ENCODE assay signal across 32 mouse cellular contexts in the genomic region with DNA sequence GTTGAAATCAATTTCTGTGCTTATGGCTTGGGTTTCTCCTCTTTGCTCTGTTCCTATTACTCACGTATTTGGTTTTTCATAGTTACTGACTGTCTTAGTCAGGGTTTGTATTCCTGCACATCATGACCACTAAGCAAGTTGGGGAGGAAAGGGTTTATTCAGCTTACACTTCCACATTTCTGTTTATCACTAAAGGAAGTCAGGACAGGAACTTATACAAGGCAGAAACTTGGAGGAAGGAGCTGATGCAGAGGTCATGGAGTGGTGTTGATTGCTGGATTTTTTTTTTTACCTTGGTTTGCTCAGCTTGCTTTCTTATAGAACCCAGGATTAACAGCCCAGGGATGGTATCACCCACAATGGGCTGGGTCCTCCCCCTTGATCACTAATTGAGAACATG. TPM values are rescaled to one million over a fixed set of nuclear protein-coding genes. Genes with fewer than 3 reads are reported as not detected.
"Had no signal": no experiment of that assay in that cellular context is flagged by ENCODE, and none has a peak within 500 bp of the region (broad histone marks: within the 10 kb centered on the region; RNA-seq: fewer than 3 reads in every experiment).

No protein-coding gene starts in this region.

- H3K27ac ChIP-seq: intestine, embryonic 15.5 days; kidney, postnatal 0 days; left cerebral cortex, adult 2 months; liver, embryonic 14.5 days; midbrain, embryonic 10.5 days; midbrain, embryonic 13.5 days; neural tube, embryonic 13.5 days had no signal

- H3K36me3 ChIP-seq: intestine, embryonic 15.5 days; midbrain, embryonic 10.5 days; midbrain, embryonic 13.5 days; neural tube, embryonic 13.5 days had no signal

- H3K9ac ChIP-seq: intestine, embryonic 15.5 days; liver, embryonic 14.5 days; midbrain, embryonic 13.5 days; neural tube, embryonic 13.5 days had no signal

- H3K4me1 ChIP-seq: intestine, embryonic 15.5 days; midbrain, embryonic 10.5 days; midbrain, embryonic 13.5 days; neural tube, embryonic 13.5 days had no signal

- DNase-seq: kidney, adult 18-20 months; kidney, postnatal 25 days; layer of hippocampus, postnatal 36 days; lung, adult 2 months; lung, postnatal 14 days; lung, postnatal 4 days; thymus, adult 18-20 months; thymus, postnatal 14 days had no signal

- H3K27me3 ChIP-seq: intestine, embryonic 15.5 days; megakaryocyte, embryonic 14.5 days; midbrain, embryonic 13.5 days; neural tube, embryonic 13.5 days had no signal

- H3K4me3 ChIP-seq: intestine, embryonic 15.5 days; left cerebral cortex, adult 2 months; megakaryocyte, embryonic 14.5 days; midbrain, embryonic 10.5 days; midbrain, embryonic 13.5 days; myocyte; neural tube, embryonic 13.5 days had no signal

RNA-seq across cellular contexts. Expression of a gene that starts 4.4 kb away (rescaled TPM):
- total RNA-seq: layer of hippocampus, postnatal 10 days; layer of hippocampus, postnatal 36 days; left cerebral cortex, postnatal 36 days had no signal
- polyA plus RNA-seq: intestine, embryonic 15.5 days; kidney, embryonic 14.5 days; midbrain, embryonic 10.5 days; midbrain, embryonic 13.5 days; small intestine, adult 2 months had no signal

RNA-seq across cellular contexts. Expression of a gene that starts 12.4 kb away (rescaled TPM):
- total RNA-seq: layer of hippocampus, adult 8-10 months; layer of hippocampus, postnatal 10 days; layer of hippocampus, postnatal 36 days; left cerebral cortex, adult 2 months; left cerebral cortex, postnatal 10 days; left cerebral cortex, postnatal 36 days; monocyte, adult 5-6 weeks; neutrophil, adult 5-6 weeks had no signal
- polyA plus RNA-seq: intestine, embryonic 15.5 days; kidney, embryonic 14.5 days; kidney, postnatal 0 days; limb, embryonic 11.5 days; liver, embryonic 14.5 days; lung, adult 2 months; lung, embryonic 16.5 days; midbrain, embryonic 10.5 days; midbrain, embryonic 13.5 days; midbrain, embryonic 16.5 days; myocyte; neural tube, embryonic 13.5 days; small intestine, adult 2 months; spleen, adult 2 months; stomach, embryonic 16.5 days; testis, adult 2 months had no signal

RNA-seq across cellular contexts. Expression of a gene that starts 28.0 kb away (rescaled TPM):
- total RNA-seq: layer of hippocampus, postnatal 10 days; layer of hippocampus, postnatal 36 days; left cerebral cortex, postnatal 10 days; monocyte, adult 5-6 weeks; neutrophil, adult 5-6 weeks had no signal
- polyA plus RNA-seq: intestine, embryonic 15.5 days; kidney, postnatal 0 days; limb, embryonic 11.5 days; limb, embryonic 14.5 days; lung, adult 2 months; lung, embryonic 16.5 days; midbrain, embryonic 13.5 days; midbrain, embryonic 16.5 days; neural tube, embryonic 13.5 days; small intestine, adult 2 months; stomach, embryonic 16.5 days had no signal

RNA-seq across cellular contexts. Expression of a gene that starts 43.1 kb away (rescaled TPM):
- total RNA-seq: layer of hippocampus, adult 8-10 months; layer of hippocampus, postnatal 10 days; layer of hippocampus, postnatal 36 days; left cerebral cortex, adult 2 months; left cerebral cortex, postnatal 10 days; left cerebral cortex, postnatal 36 days; monocyte, adult 5-6 weeks; neutrophil, adult 5-6 weeks had no signal
- polyA plus RNA-seq: intestine, embryonic 15.5 days; kidney, embryonic 14.5 days; kidney, postnatal 0 days; limb, embryonic 11.5 days; limb, embryonic 14.5 days; liver, embryonic 14.5 days; lung, adult 2 months; lung, embryonic 16.5 days; midbrain, embryonic 10.5 days; midbrain, embryonic 13.5 days; midbrain, embryonic 16.5 days; neural tube, embryonic 13.5 days; small intestine, adult 2 months; spleen, adult 2 months; stomach, embryonic 16.5 days; testis, adult 2 months had no signal
